Mouse (Mus musculus) liver, embryonic 14.5 days (tissue): ENCODE results near the gene Wdr25. TPM values are rescaled to one million over a fixed set of nuclear protein-coding genes. Genes with fewer than 3 reads are reported as not detected.

Source experiments
- ATAC-seq: fragments of 200-750 bp; cut with Nextera tagmentation; 2 replicates; pipeline ENCODE4 v1.8.0; 2017; ENCODE audit warnings: moderate number of reproducible peaks, mild to moderate bottlenecking, moderate library complexity; ENCODE audit not compliant: insufficient read depth
- DNase-seq, 3 experiments: peaks; one replicate each; pipeline ENCODE4 v3.0.0-alpha.2; 2012 to 2013; ENCODE audit warnings: low read depth in 3 of 3, low spot score in 3 of 3
- H3K27ac ChIP-seq: fragments of 300-500 bp; sonication (generic); 2 replicates; pipeline ENCODE4 v1.5.1; 2014; ENCODE audit warnings: moderate library complexity, mild to moderate bottlenecking, control low read depth, inconsistent platforms
- H3K27me3 ChIP-seq: fragments of 300-500 bp; sonication (generic); 2 replicates; pipeline ENCODE4 v1.6.1; 2014; ENCODE audit warnings: mild to moderate bottlenecking, low read length, moderate library complexity; ENCODE audit not compliant: control insufficient read depth, insufficient read depth
- H3K36me3 ChIP-seq: fragments of 300-500 bp; sonication (generic); replicated peaks from 2 replicates; pipeline ENCODE4 v1.6.1; 2014; ENCODE audit warnings: low read depth; ENCODE audit not compliant: control insufficient read depth, insufficient read depth
- H3K4me1 ChIP-seq, 2 experiments: fragments of 200-500 bp in 1 of 2; fragments of 300-500 bp in 1 of 2; sonication (generic) in 1 of 2; replicated peaks; 2 replicates each; pipeline ENCODE4 v1.6.1; 2012 to 2014; ENCODE audit warnings: antibody characterized with exemption in 1 of 2, inconsistent platforms in 1 of 2, low read length in 1 of 2; ENCODE audit not compliant: control insufficient read depth in 2 of 2, insufficient read depth in 2 of 2
- H3K4me2 ChIP-seq: fragments of 300-500 bp; sonication (generic); 2 replicates; pipeline ENCODE4 v1.6.1; 2014; ENCODE audit warnings: low read depth, mild to moderate bottlenecking, control low read depth, moderate library complexity
- H3K4me3 ChIP-seq, 2 experiments: fragments of 200-500 bp in 1 of 2; fragments of 300-500 bp in 1 of 2; sonication (generic) in 1 of 2; 2 replicates each; pipeline ENCODE4 v1.5.1; 2012 to 2014; ENCODE audit warnings: low read depth in 2 of 2, low read length in 2 of 2, mild to moderate bottlenecking in 2 of 2, control low read depth in 1 of 2, inconsistent platforms in 1 of 2, moderate library complexity in 1 of 2; ENCODE audit not compliant: insufficient read depth in 1 of 2
- H3K9ac ChIP-seq: fragments of 300-500 bp; sonication (generic); replicated peaks from 2 replicates; pipeline ENCODE4 v1.6.1; 2014; ENCODE audit warnings: mild to moderate bottlenecking, control low read depth, moderate library complexity
- H3K9me3 ChIP-seq: fragments of 300-500 bp; sonication (generic); 2 replicates; pipeline ENCODE4 v1.6.1; 2016; ENCODE audit warnings: low read length, mixed read lengths; ENCODE audit not compliant: control insufficient read depth
- CTCF ChIP-seq: IDR thresholded peaks from 2 replicates; pipeline ENCODE4 v1.5.1; 2016; ENCODE audit warnings: antibody characterized with exemption, low read depth, control low read depth
- EP300 ChIP-seq: IDR thresholded peaks from 2 replicates; pipeline ENCODE4 v1.6.1; 2016; ENCODE audit warnings: antibody characterized with exemption, low read depth
- WGBS: fragments of 180-500 bp; shearing (Covaris S2); extraction: QIAGEN DNeasy Blood & Tissue Kit; methylation state at CpG from one replicate; pipeline ENCODE4 v1.1.7; 2014; ENCODE audit not compliant: insufficient replicate concordance; 5-methylcytosine and 5-hydroxymethylcytosine counted together
- polyA plus RNA-seq, 2 experiments: library from polyadenylated mRNA; depleted of rRNA in 1 of 2; stranded (reverse) in 1 of 2; unstranded in 1 of 2; fragments of >200 nt; fragmentation: Nextera tagmentation in 1 of 2; extraction: Ambion mirVana in 1 of 2; gene quantifications; 2 replicates each; pipeline versions ENCODE4 v1.2.1 to v1.2.3; 2012 to 2014

The Wdr25 gene
- polyA plus RNA-seq, 2 experiments: 1.2 to 3.7 TPM

- TF ChIP-seq EP300: no peak
- TF ChIP-seq CTCF: peak; percentile 92
- peak; percentile 57; the same call in 1 of the 2 replicates for ATAC-seq
These were observed 9.5 kb downstream of the Wdr25 start for GRCm38 (mm10) chr12:108902940-108903339.

GRCm38 (mm10) chr12:108903600-108904275 is 10.3 kb downstream of the Wdr25 start:
- Histone ChIP-seq H3K4me3 (no peak overlapping the region), H3K9me3 (no peaks in the 10 kb centered on the region), H3K36me3 (no peaks in the 10 kb centered on the region), H3K27ac (no peak overlapping the region), H3K4me1 (no peaks in the 10 kb centered on the region; a peak in 1 of 4 replicates), H3K4me2 (no peak overlapping the region), H3K9ac (no peak overlapping the region), H3K27me3 (no peaks in the 10 kb centered on the region)
- 84% methylated on average over 8 of the region's 8 CpGs for WGBS
- TF ChIP-seq EP300 (no peak), CTCF (peak; percentile 56)
- no peak for DNase-seq
- no peak for ATAC-seq

More at GRCm38 (mm10) chr12:108902940-108903339, 9.5 kb downstream of the Wdr25 start:
- Histone ChIP-seq H3K4me3 (no peak overlapping the region), H3K4me1 (no peaks in the 10 kb centered on the region; a peak in 1 of 4 replicates), H3K36me3 (no peaks in the 10 kb centered on the region), H3K9ac (no peak overlapping the region), H3K27ac (no peak overlapping the region), H3K9me3 (no peaks in the 10 kb centered on the region), H3K27me3 (no peaks in the 10 kb centered on the region), H3K4me2 (no peak overlapping the region)
- peak in 1 of 3 experiments; percentile 30 for DNase-seq
- WGBS: 24% methylated on average over 8 of the region's 8 CpGs

- Histone ChIP-seq H3K9me3 (no peaks in the 10 kb centered on the region), H3K4me1 (no peaks in the 10 kb centered on the region; a peak in 1 of 4 replicates), H3K27me3 (no peaks in the 10 kb centered on the region), H3K27ac (no peak overlapping the region), H3K4me2 (no peak overlapping the region), H3K36me3 (no peaks in the 10 kb centered on the region), H3K9ac (no peak overlapping the region), H3K4me3 (no peak overlapping the region)
- no peak for DNase-seq
- WGBS: 82% methylated on average over 8 of the region's 8 CpGs
- ATAC-seq: no peak
- TF ChIP-seq CTCF: no peak
- TF ChIP-seq EP300: no peak
These were observed 10.8 kb downstream of the Wdr25 start for GRCm38 (mm10) chr12:108904276-108904653.

- Histone ChIP-seq H3K27ac (no peak overlapping the region), H3K4me3 (no peak overlapping the region), H3K9ac (no peak overlapping the region), H3K9me3 (no peaks in the 10 kb centered on the region), H3K4me1 (no peaks in the 10 kb centered on the region; a peak in 1 of 4 replicates), H3K27me3 (no peaks in the 10 kb centered on the region), H3K36me3 (no peaks in the 10 kb centered on the region), H3K4me2 (no peak overlapping the region)
- ATAC-seq (no peak), DNase-seq (no peak)
- TF ChIP-seq CTCF: no peak
- TF ChIP-seq EP300: no peak
- WGBS: 62% methylated on average over 14 of the region's 14 CpGs
These were observed 12.3 kb downstream of the Wdr25 start for GRCm38 (mm10) chr12:108905620-108906302.

- H3K27me3 ChIP-seq: no peaks in the 10 kb centered on the region
- ATAC-seq (no peak), DNase-seq (no peak)
- H3K4me2 ChIP-seq: no peak overlapping the region
- no peak overlapping the region for H3K4me3 ChIP-seq
- no peaks in the 10 kb centered on the region for H3K36me3 ChIP-seq
- no peak overlapping the region for H3K9ac ChIP-seq
- H3K4me1 ChIP-seq: no peaks in the 10 kb centered on the region; a peak in 1 of 4 replicates
- no peaks in the 10 kb centered on the region for H3K9me3 ChIP-seq
- TF ChIP-seq EP300 (no peak), CTCF (no peak)
- 75% methylated on average over 12 of the region's 12 CpGs for WGBS
- H3K27ac ChIP-seq: no peak overlapping the region
These were observed 13.0 kb downstream of the Wdr25 start for GRCm38 (mm10) chr12:108906398-108906797.
